ENCODE assay signal across 40 mouse cellular contexts in the genomic region with DNA sequence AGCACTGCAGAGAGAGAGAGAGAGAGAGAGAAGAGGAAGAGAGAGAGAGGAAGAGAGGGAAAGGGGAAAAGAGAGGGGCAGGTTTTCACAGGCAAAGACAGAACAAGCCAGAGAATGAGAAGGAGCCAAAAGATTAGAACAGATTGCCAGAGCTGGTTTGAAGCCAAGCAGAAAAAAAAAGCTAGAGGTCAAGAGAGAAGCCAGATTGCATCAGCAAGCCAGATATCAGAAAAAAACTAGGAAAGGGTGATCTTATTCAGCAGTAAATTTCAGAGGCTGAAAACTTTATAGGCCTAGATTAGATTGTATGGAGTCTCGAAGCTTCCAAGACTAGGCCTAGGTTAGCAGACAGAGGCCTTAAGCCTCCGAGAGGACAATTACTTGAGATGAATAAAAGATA. TPM values are rescaled to one million over a fixed set of nuclear protein-coding genes. Genes with fewer than 3 reads are reported as not detected.
"Had no signal": no experiment of that assay in that cellular context is flagged by ENCODE, and none has a peak within 500 bp of the region (broad histone marks: within the 10 kb centered on the region; RNA-seq: fewer than 3 reads in every experiment).

No protein-coding gene starts in this region.

- H3K4me1 ChIP-seq: heart, embryonic 12.5 days; heart, embryonic 13.5 days; heart, embryonic 15.5 days; hindbrain, embryonic 10.5 days; hindbrain, embryonic 12.5 days; hindbrain, embryonic 13.5 days; hindbrain, embryonic 15.5 days; intestine, embryonic 15.5 days; kidney, embryonic 15.5 days had no signal

- H3K9ac ChIP-seq: heart, embryonic 12.5 days; heart, embryonic 13.5 days; heart, embryonic 15.5 days; hindbrain, embryonic 12.5 days; hindbrain, embryonic 13.5 days; hindbrain, embryonic 14.5 days; hindbrain, embryonic 15.5 days; intestine, embryonic 15.5 days; kidney, embryonic 15.5 days had no signal

- H3K27me3 ChIP-seq: heart, embryonic 13.5 days; hindbrain, embryonic 12.5 days; hindbrain, embryonic 13.5 days; hindbrain, embryonic 15.5 days; intestine, embryonic 15.5 days; kidney, embryonic 15.5 days had no signal

- H3K4me3 ChIP-seq: heart, embryonic 10.5 days; heart, embryonic 12.5 days; heart, embryonic 13.5 days; heart, embryonic 15.5 days; hindbrain, embryonic 10.5 days; hindbrain, embryonic 12.5 days; hindbrain, embryonic 13.5 days; hindbrain, embryonic 15.5 days; intestine, embryonic 15.5 days; kidney, embryonic 15.5 days; layer of hippocampus, adult 2 months had no signal

- H3K27ac ChIP-seq: heart, embryonic 10.5 days; heart, embryonic 13.5 days; heart, embryonic 15.5 days; hindbrain, embryonic 10.5 days; hindbrain, embryonic 12.5 days; hindbrain, embryonic 13.5 days; hindbrain, embryonic 14.5 days; hindbrain, embryonic 15.5 days; hindbrain, postnatal 0 days; intestine, embryonic 15.5 days; kidney, embryonic 15.5 days; kidney, postnatal 0 days; layer of hippocampus, adult 2 months had no signal

- DNase-seq: heart, postnatal 10 days; heart, postnatal 14 days; heart, postnatal 36 days; heart, postnatal 4 days; kidney, adult 11 months; kidney, adult 18-20 months; kidney, adult 2 months; kidney, adult 8-10 months; kidney, adult 9 months; kidney, postnatal 10 days; kidney, postnatal 14 days; kidney, postnatal 25 days; kidney, postnatal 36 days; kidney, postnatal 4 days; layer of hippocampus, adult 9-11 months; layer of hippocampus, postnatal 36 days had no signal

- H3K36me3 ChIP-seq: heart, embryonic 10.5 days; heart, embryonic 12.5 days; heart, embryonic 13.5 days; heart, embryonic 15.5 days; hindbrain, embryonic 10.5 days; hindbrain, embryonic 12.5 days; hindbrain, embryonic 13.5 days; hindbrain, embryonic 15.5 days; intestine, embryonic 15.5 days; kidney, embryonic 15.5 days had no signal

RNA-seq across cellular contexts. Expression of gene Cbs, which starts 9.1 kb away (rescaled TPM):
- total RNA-seq: hematopoietic stem cell, adult 5-6 weeks had no signal

RNA-seq across cellular contexts. Expression of gene Cryaa, which starts 49.6 kb away (rescaled TPM):
- total RNA-seq: heart, postnatal 10 days; heart, postnatal 14 days; heart, postnatal 25 days; heart, postnatal 36 days; heart, postnatal 4 days; hematopoietic stem cell, adult 5-6 weeks; layer of hippocampus, adult 18-20 months had no signal
- polyA plus RNA-seq: heart, embryonic 10.5 days; heart, embryonic 11.5 days; heart, embryonic 12.5 days; heart, embryonic 13.5 days; heart, embryonic 14.5 days; heart, embryonic 15.5 days; heart, postnatal 0 days; hindbrain, embryonic 10.5 days; hindbrain, embryonic 11.5 days; hindbrain, embryonic 12.5 days; hindbrain, embryonic 13.5 days; inflammation-experienced regulatory T-cells, adult 6 months; kidney, embryonic 14.5 days; kidney, embryonic 16.5 days had no signal
